7 mouse cellular contexts compared by ENCODE assay signal in genomic region chr7:16313481-16314220, GRCm38 (mm10). TPM values are rescaled to one million over a fixed set of nuclear protein-coding genes. Genes with fewer than 3 reads are reported as not detected.
DNase-seq lines count a peak whose midpoint lies in the region; ATAC-seq lines count a peak whose summit lies in the region.

No protein-coding gene starts in this region.

- H3K9ac ChIP-seq in intestine, embryonic 15.5 days: peak overlapping the region; percentile 79
- peak overlapping the region; percentile 63 for H3K9ac ChIP-seq in limb, embryonic 11.5 days (ENCODE audit: low read length)
- H3K9ac ChIP-seq in midbrain, embryonic 12.5 days (replicated peaks): peak overlapping the region; percentile 80

- peak overlapping the region; percentile 99 for H3K4me2 ChIP-seq in intestine, embryonic 15.5 days (replicated peaks)
- H3K4me2 ChIP-seq in limb, embryonic 11.5 days (ENCODE audit: low read depth, severe bottlenecking): peak overlapping the region; percentile 98
- H3K4me2 ChIP-seq in midbrain, embryonic 12.5 days (replicated peaks): peak overlapping the region; percentile 96

- H3K27me3 ChIP-seq in intestine, embryonic 15.5 days (replicated peaks): no peaks in the 10 kb centered on the region
- H3K27me3 ChIP-seq in limb, embryonic 11.5 days (ENCODE audit: control insufficient read depth, insufficient read depth, low read length): no peaks in the 10 kb centered on the region
- H3K27me3 ChIP-seq in midbrain, embryonic 12.5 days: peaks cover 36% of the 10 kb centered on the region

- H3K4me3 ChIP-seq in intestine, embryonic 15.5 days (replicated peaks): peak overlapping the region; percentile 63
- peak overlapping the region; percentile 69 for H3K4me3 ChIP-seq in limb, embryonic 11.5 days (ENCODE audit: low read depth, low read length)
- peak overlapping the region; percentile 71 for H3K4me3 ChIP-seq in midbrain, embryonic 12.5 days

- intact Hi-C loops in gastrocnemius, postnatal 36 days (cut with DNase I): loop anchor here (2.0 to 5.0 kb wide), 2 partner anchors 17 to 59 kb away; no protein-coding TSS in a partner anchor

- DNase-seq in adrenal gland, adult 8-10 months: peak; percentile 71
- peak; percentile 84 for DNase-seq in embryo, embryonic 10.5 days (ENCODE audit: low spot score)
- peak; percentile 82 to 84 for DNase-seq in gastrocnemius, postnatal 36 days
- peak; percentile 83 for DNase-seq in limb, embryonic 11.5 days (ENCODE audit: low spot score)
- peak; percentile 85 for DNase-seq in skeletal muscle tissue, adult 2 months (ENCODE audit: low read depth, low spot score)

- H3K27ac ChIP-seq in intestine, embryonic 15.5 days: peak overlapping the region; percentile 95
- H3K27ac ChIP-seq in limb, embryonic 11.5 days (replicated peaks; ENCODE audit: low read depth, low read length): peak overlapping the region; percentile 67
- H3K27ac ChIP-seq in midbrain, embryonic 12.5 days (replicated peaks): peak overlapping the region; percentile 92

- H3K9me3 ChIP-seq in intestine, embryonic 15.5 days: no peaks in the 10 kb centered on the region
- no peaks in the 10 kb centered on the region; the same call in 1 of the 2 replicates for H3K9me3 ChIP-seq in limb, embryonic 11.5 days (ENCODE audit: control insufficient read depth, low read length)
- no peaks in the 10 kb centered on the region for H3K9me3 ChIP-seq in midbrain, embryonic 12.5 days

- under 1% methylated on average over 65 of the region's 66 CpGs for WGBS in intestine, embryonic 15.5 days
- WGBS in limb, embryonic 11.5 days: under 1% methylated on average over 65 of the region's 66 CpGs
- 1% methylated on average over 54 of the region's 66 CpGs for WGBS in midbrain, embryonic 12.5 days

- H3K36me3 ChIP-seq in intestine, embryonic 15.5 days: no peaks in the 10 kb centered on the region
- H3K36me3 ChIP-seq in limb, embryonic 11.5 days (ENCODE audit: control insufficient read depth, insufficient read depth, low read length): no peaks in the 10 kb centered on the region
- 0 out of 2 replicates have a peak, but pooled peaks cover 4% of the 10 kb centered on the region for H3K36me3 ChIP-seq in midbrain, embryonic 12.5 days

- H3K4me1 ChIP-seq in intestine, embryonic 15.5 days (replicated peaks): peaks cover 52% of the 10 kb centered on the region
- peaks cover 34% of the 10 kb centered on the region for H3K4me1 ChIP-seq in limb, embryonic 11.5 days (ENCODE audit: control insufficient read depth, insufficient read depth, low read length)
- H3K4me1 ChIP-seq in midbrain, embryonic 12.5 days: peaks cover 50% of the 10 kb centered on the region

- peak; percentile 78 for ATAC-seq in intestine, embryonic 15.5 days
- peak; percentile 61 for ATAC-seq in limb, embryonic 11.5 days (ENCODE audit: insufficient number of reproducible peaks, low FRiP score, low TSS enrichment, low read depth)
- ATAC-seq in midbrain, embryonic 12.5 days (ENCODE audit: low FRiP score, low read depth): peak; percentile 67

RNA-seq across cellular contexts. Expression of gene Bbc3, which starts 5.5 kb away (rescaled TPM):
- 10 to 100 TPM in 1 of 4 experiments, 1 to 10 TPM in 3; 4.3 to 10.1 (median 5.2) TPM for total RNA-seq in adrenal gland, adult 8-10 months (2022)
- total RNA-seq in gastrocnemius, postnatal 36 days (2021): 1 to 10 TPM; 1.4 to 2.2 TPM
- polyA plus RNA-seq in intestine, embryonic 15.5 days (2015; fragmentation: Nextera tagmentation; extraction: Ambion mirVana): 5.9 and 6.4 TPM in 2 replicates
- 5.0 and 6.8 TPM in 2 replicates for polyA plus RNA-seq in limb, embryonic 11.5 days (2014; fragmentation: Nextera tagmentation; extraction: Ambion mirVana)
- 17.3 and 18.9 TPM in 2 replicates for polyA plus RNA-seq in midbrain, embryonic 12.5 days (2016; fragmentation: Nextera tagmentation; extraction: Ambion mirVana)

RNA-seq across cellular contexts. Expression of gene Ccdc9, which starts 27.1 kb away (rescaled TPM):
- 100 to 1,000 TPM in 1 of 4 experiments, 10 to 100 TPM in 3; 48.7 to 119 (median 89.2) TPM for total RNA-seq in adrenal gland, adult 8-10 months (2022)
- 10 to 100 TPM; 40.7 to 44.6 TPM for total RNA-seq in gastrocnemius, postnatal 36 days (2021)
- 23.3 and 24.7 TPM in 2 replicates for polyA plus RNA-seq in intestine, embryonic 15.5 days (2015; fragmentation: Nextera tagmentation; extraction: Ambion mirVana)
- 20.2 and 23.8 TPM in 2 replicates for polyA plus RNA-seq in limb, embryonic 11.5 days (2014; fragmentation: Nextera tagmentation; extraction: Ambion mirVana)
- polyA plus RNA-seq in midbrain, embryonic 12.5 days (2016; fragmentation: Nextera tagmentation; extraction: Ambion mirVana): 43.2 and 48.8 TPM in 2 replicates

RNA-seq across cellular contexts. Expression of gene Inafm1, which starts 40.2 kb away (rescaled TPM):
- total RNA-seq in adrenal gland, adult 8-10 months (2022): 10 to 100 TPM; 21.9 to 37.5 (median 28.8) TPM
- 10 to 100 TPM; 12.2 to 15.1 TPM for total RNA-seq in gastrocnemius, postnatal 36 days (2021)
- 16.4 and 16.6 TPM in 2 replicates for polyA plus RNA-seq in intestine, embryonic 15.5 days (2015; fragmentation: Nextera tagmentation; extraction: Ambion mirVana)
- polyA plus RNA-seq in limb, embryonic 11.5 days (2014; fragmentation: Nextera tagmentation; extraction: Ambion mirVana): 7.9 and 9.6 TPM in 2 replicates
- 20.5 and 20.6 TPM in 2 replicates for polyA plus RNA-seq in midbrain, embryonic 12.5 days (2016; fragmentation: Nextera tagmentation; extraction: Ambion mirVana)

RNA-seq across cellular contexts. Expression of gene C5ar1, which starts 54.3 kb away (rescaled TPM):
- total RNA-seq in adrenal gland, adult 8-10 months (2022): 1 to 10 TPM; 5.4 to 9.8 (median 8.4) TPM
- 1 to 10 TPM; 1.7 to 1.8 TPM for total RNA-seq in gastrocnemius, postnatal 36 days (2021)
- 2.4 TPM in 2 replicates for polyA plus RNA-seq in intestine, embryonic 15.5 days (2015; fragmentation: Nextera tagmentation; extraction: Ambion mirVana)
- polyA plus RNA-seq in limb, embryonic 11.5 days (2014; fragmentation: Nextera tagmentation; extraction: Ambion mirVana): 0.38 and 0.55 TPM in 2 replicates
- 1.3 and 1.5 TPM in 2 replicates for polyA plus RNA-seq in midbrain, embryonic 12.5 days (2016; fragmentation: Nextera tagmentation; extraction: Ambion mirVana)

Comparison
In these comparisons a context has a peak if more than half of its experiments do, and no peak if none do; other contexts are left out.
1. Peak in every context shown above with its lines: DNase-seq, ATAC-seq, H3K4me3 ChIP-seq and H3K27ac ChIP-seq.